Mouse (Mus musculus): ENCODE data around the gene Tubd1. TPM values are rescaled to one million over a fixed set of nuclear protein-coding genes. Genes with fewer than 3 reads are reported as not detected.

Tubd1 gene
- total RNA-seq, 2 experiments from 2014 or later: 20.1 to 31.6 TPM

Other genes starting within 250 kb of the Tubd1 start
- 70.8 and 86.1 TPM in 2 replicates for gene Med13, start 187.4 kb upstream of the Tubd1 start, total RNA-seq (2015; ENCODE audit: low replicate concordance)
- 66.0 and 76.8 TPM in 2 replicates for gene Med13, start 187.4 kb upstream of the Tubd1 start, total RNA-seq (2017; ENCODE audit: low replicate concordance)
- gene Rnft1, start 60.3 kb upstream of the Tubd1 start, total RNA-seq (2015; ENCODE audit: low replicate concordance): 1.4 and 2.1 TPM in 2 replicates
- 1.1 and 2.8 TPM in 2 replicates for gene Rnft1, start 60.3 kb upstream of the Tubd1 start, total RNA-seq (2017; ENCODE audit: low replicate concordance)
- gene Rps6kb1, start 186 bp upstream of the Tubd1 start, total RNA-seq (2015; ENCODE audit: low replicate concordance): 34.4 and 42.5 TPM in 2 replicates
- gene Rps6kb1, start 186 bp upstream of the Tubd1 start, total RNA-seq (2017; ENCODE audit: low replicate concordance): 43.0 and 73.8 TPM in 2 replicates
- gene Vmp1, start 138.8 kb downstream of the Tubd1 start, total RNA-seq (2015; ENCODE audit: low replicate concordance): 113 and 179 TPM in 2 replicates
- 73.2 and 117 TPM in 2 replicates for gene Vmp1, start 138.8 kb downstream of the Tubd1 start, total RNA-seq (2017; ENCODE audit: low replicate concordance)
- gene Ptrh2, start 139.0 kb downstream of the Tubd1 start, total RNA-seq (2015; ENCODE audit: low replicate concordance): 6.5 and 9.6 TPM in 2 replicates
- gene Ptrh2, start 139.0 kb downstream of the Tubd1 start, total RNA-seq (2017; ENCODE audit: low replicate concordance): 6.1 and 7.2 TPM in 2 replicates
- gene Cltc, start 212.6 kb downstream of the Tubd1 start, total RNA-seq (2015; ENCODE audit: low replicate concordance): 369 and 390 TPM in 2 replicates
- 282 and 302 TPM in 2 replicates for gene Cltc, start 212.6 kb downstream of the Tubd1 start, total RNA-seq (2017; ENCODE audit: low replicate concordance)

Measured in erythroid progenitor cell, adult 5-6 weeks (primary cell).